Mouse (Mus musculus) erythroblast, embryonic 14.5 days (primary cell): Measurements from ENCODE around the gene Arhgap22.

Experiments used
- GATA1 ChIP-seq: IDR thresholded peaks from 2 replicates; pipeline ENCODE4 v1.6.1; 2012; ENCODE audit warnings: low read length, inconsistent platforms, mixed read lengths
- TAL1 ChIP-seq: IDR thresholded peaks from 3 replicates; pipeline ENCODE4 v1.6.1; 2012; ENCODE audit warnings: low read length, inconsistent platforms, mixed read lengths

GRCm38 (mm10) chr14:33313624-33314023 is 99.8 kb downstream of the Arhgap22 start:
- TF ChIP-seq TAL1 (no peak), GATA1 (no peak)
